Mouse (Mus musculus) stomach, embryonic 14.5 days (tissue): ENCODE measurements around the gene Col9a1. TPM values are rescaled to one million over a fixed set of nuclear protein-coding genes. Genes with fewer than 3 reads are reported as not detected.

Source experiments
- ATAC-seq: fragments of 200-750 bp; cut with Nextera tagmentation; 2 replicates; pipeline ENCODE4 v1.8.0; 2017; ENCODE audit warnings: low read depth, moderate TSS enrichment; ENCODE audit not compliant: insufficient number of reproducible peaks, insufficient read depth, low FRiP score
- H3K27ac ChIP-seq: fragments of 300-500 bp; sonication (generic); 2 replicates; pipeline ENCODE4 v1.5.1; 2014; ENCODE audit warnings: mild to moderate bottlenecking, low read length, moderate library complexity, mixed read lengths
- H3K27me3 ChIP-seq: fragments of 300-500 bp; sonication (generic); 2 replicates; pipeline ENCODE4 v1.6.1; 2014; ENCODE audit warnings: low read length, control low read depth, mixed read lengths; ENCODE audit not compliant: control insufficient read depth, insufficient read depth
- H3K36me3 ChIP-seq: fragments of 300-500 bp; sonication (generic); 2 replicates; pipeline ENCODE4 v1.6.1; 2014; ENCODE audit warnings: mild to moderate bottlenecking, control low read depth, low read length, moderate library complexity, mixed read lengths; ENCODE audit not compliant: control insufficient read depth, insufficient read depth
- H3K4me1 ChIP-seq: fragments of 300-500 bp; sonication (generic); 2 replicates; pipeline ENCODE4 v1.6.1; 2014; ENCODE audit warnings: low read length, control low read depth, mixed read lengths; ENCODE audit not compliant: control insufficient read depth, insufficient read depth
- H3K4me2 ChIP-seq: fragments of 300-500 bp; sonication (generic); replicated peaks from 2 replicates; pipeline ENCODE4 v1.6.1; 2014; ENCODE audit warnings: low read depth, low read length, control low read depth
- H3K4me3 ChIP-seq: fragments of 300-500 bp; sonication (generic); 2 replicates; pipeline ENCODE4 v1.5.1; 2014; ENCODE audit warnings: low read depth, low read length, control low read depth
- H3K9ac ChIP-seq: fragments of 300-500 bp; sonication (generic); replicated peaks from 2 replicates; pipeline ENCODE4 v1.6.1; 2014; ENCODE audit warnings: low read depth, mild to moderate bottlenecking, control low read depth, low read length, moderate library complexity, mixed read lengths
- H3K9me3 ChIP-seq: fragments of 300-500 bp; sonication (generic); 2 replicates; pipeline ENCODE4 v1.6.1; 2016; ENCODE audit warnings: low read depth, low read length, control low read depth; ENCODE audit not compliant: control insufficient read depth
- WGBS: fragments of 180-500 bp; shearing (Covaris S2); extraction: QIAGEN DNeasy Blood & Tissue Kit; methylation state at CpG from one replicate; pipeline ENCODE4 v1.1.7; 2014; 5-methylcytosine and 5-hydroxymethylcytosine counted together
- polyA plus RNA-seq: library from polyadenylated mRNA; unstranded; fragments of >200 nt; fragmentation: Nextera tagmentation; extraction: Ambion mirVana; gene quantifications from 2 replicates; pipeline ENCODE4 v1.2.1, GENCODE M21; 2014

Gene Col9a1
- polyA plus RNA-seq, 1 experiment from 2014 or later, result 2.1 TPM

- no peak for ATAC-seq
These were observed 6.1 kb upstream of the Col9a1 start for GRCm38 (mm10) chr1:24171205-24171866.

GRCm38 (mm10) chr1:24171898-24172297 is 5.5 kb upstream of the Col9a1 start:
- Histone ChIP-seq H3K9ac (no peak overlapping the region), H3K4me1 (no peaks in the 10 kb centered on the region), H3K9me3 (no peaks in the 10 kb centered on the region), H3K27me3 (no peaks in the 10 kb centered on the region), H3K4me3 (no peak overlapping the region), H3K4me2 (no peak overlapping the region), H3K36me3 (no peaks in the 10 kb centered on the region), H3K27ac (no peak overlapping the region)
- no peak for ATAC-seq
- 65% methylated on average over 1 of the region's 1 CpGs for WGBS

More at GRCm38 (mm10) chr1:24171205-24171866, 6.1 kb upstream of the Col9a1 start:
- no peaks in the 10 kb centered on the region for H3K4me1 ChIP-seq
- H3K36me3 ChIP-seq, result no peaks in the 10 kb centered on the region
- no peak overlapping the region for H3K4me2 ChIP-seq
- H3K27me3 ChIP-seq, result no peaks in the 10 kb centered on the region
- H3K4me3 ChIP-seq, result no peak overlapping the region
- no peak overlapping the region for H3K27ac ChIP-seq
- no peak overlapping the region for H3K9ac ChIP-seq
- WGBS, result 2% methylated on average over 4 of the region's 4 CpGs
- H3K9me3 ChIP-seq, result no peaks in the 10 kb centered on the region

- no peak for ATAC-seq
- no peak overlapping the region for H3K9ac ChIP-seq
- no peaks in the 10 kb centered on the region for H3K36me3 ChIP-seq
- no peak overlapping the region for H3K4me3 ChIP-seq
- H3K4me2 ChIP-seq, result no peak overlapping the region
- no peaks in the 10 kb centered on the region for H3K9me3 ChIP-seq
- H3K4me1 ChIP-seq, result no peaks in the 10 kb centered on the region
- H3K27ac ChIP-seq, result no peak overlapping the region
- 49% methylated on average over 3 of the region's 3 CpGs for WGBS
- H3K27me3 ChIP-seq, result no peaks in the 10 kb centered on the region
These were observed 4.8 kb upstream of the Col9a1 start for GRCm38 (mm10) chr1:24172656-24173055.

- ATAC-seq, result no peak
- 45% methylated on average over 3 of the region's 3 CpGs for WGBS
- H3K9me3 ChIP-seq, result no peaks in the 10 kb centered on the region
These were observed 1.6 kb upstream of the Col9a1 start for GRCm38 (mm10) chr1:24175761-24176160.

GRCm38 (mm10) chr1:24179856-24180255 is 2.4 kb downstream of the Col9a1 start:
- Histone ChIP-seq H3K27me3 (no peaks in the 10 kb centered on the region), H3K36me3 (no peaks in the 10 kb centered on the region), H3K4me1 (no peaks in the 10 kb centered on the region), H3K9ac (no peak overlapping the region), H3K4me3 (no peak overlapping the region), H3K9me3 (no peaks in the 10 kb centered on the region), H3K27ac (no peak overlapping the region), H3K4me2 (no peak overlapping the region)
- ATAC-seq, result no peak
- WGBS, result 76% methylated on average over 2 of the region's 2 CpGs

More at GRCm38 (mm10) chr1:24175761-24176160, 1.6 kb upstream of the Col9a1 start:
- H3K4me1 ChIP-seq, result no peaks in the 10 kb centered on the region
- H3K27ac ChIP-seq, result no peak overlapping the region
- no peak overlapping the region for H3K4me2 ChIP-seq
- no peaks in the 10 kb centered on the region for H3K36me3 ChIP-seq
- no peaks in the 10 kb centered on the region for H3K27me3 ChIP-seq
- no peak overlapping the region for H3K9ac ChIP-seq
- H3K4me3 ChIP-seq, result no peak overlapping the region

GRCm38 (mm10) chr1:24184981-24185380 is 7.6 kb downstream of the Col9a1 start:
- Histone ChIP-seq H3K4me1 (no peaks in the 10 kb centered on the region), H3K4me2 (no peak overlapping the region), H3K9me3 (no peaks in the 10 kb centered on the region), H3K27ac (no peak overlapping the region), H3K4me3 (no peak overlapping the region), H3K36me3 (no peaks in the 10 kb centered on the region), H3K9ac (no peak overlapping the region), H3K27me3 (no peaks in the 10 kb centered on the region)
- ATAC-seq, result no peak
- WGBS, result 77% methylated on average over 11 of the region's 11 CpGs

GRCm38 (mm10) chr1:24186964-24187363 is 9.6 kb downstream of the Col9a1 start:
- Histone ChIP-seq H3K27ac (no peak overlapping the region), H3K27me3 (no peaks in the 10 kb centered on the region), H3K9me3 (no peaks in the 10 kb centered on the region), H3K4me2 (no peak overlapping the region), H3K4me1 (no peaks in the 10 kb centered on the region), H3K4me3 (no peak overlapping the region), H3K9ac (no peak overlapping the region), H3K36me3 (no peaks in the 10 kb centered on the region)
- 71% methylated on average over 11 of the region's 11 CpGs for WGBS
- ATAC-seq, result no peak

GRCm38 (mm10) chr1:24191668-24192067 is 14.3 kb downstream of the Col9a1 start:
- Histone ChIP-seq H3K27ac (no peak overlapping the region), H3K9me3 (no peaks in the 10 kb centered on the region), H3K4me2 (no peak overlapping the region), H3K4me3 (no peak overlapping the region), H3K4me1 (0 out of 2 replicates have a peak, but pooled peaks cover 5% of the 10 kb centered on the region), H3K27me3 (no peaks in the 10 kb centered on the region), H3K9ac (no peak overlapping the region), H3K36me3 (no peaks in the 10 kb centered on the region)
- ATAC-seq, result no peak
- WGBS, result 95% methylated on average over 4 of the region's 4 CpGs

- Histone ChIP-seq H3K27ac (no peak overlapping the region), H3K4me1 (0 out of 2 replicates have a peak, but pooled peaks cover 5% of the 10 kb centered on the region), H3K9me3 (no peaks in the 10 kb centered on the region), H3K4me2 (no peak overlapping the region), H3K4me3 (no peak overlapping the region), H3K9ac (no peak overlapping the region), H3K27me3 (no peaks in the 10 kb centered on the region), H3K36me3 (no peaks in the 10 kb centered on the region)
- 44% methylated on average over 4 of the region's 4 CpGs for WGBS
- ATAC-seq, result no peak
These were observed 16.7 kb downstream of the Col9a1 start for GRCm38 (mm10) chr1:24194111-24194510.
